Mouse (Mus musculus): ENCODE data around the gene Cacng2. TPM values are rescaled to one million over a fixed set of nuclear protein-coding genes. Genes with fewer than 3 reads are reported as not detected.
A peak's percentile ranks its signal among the peaks of the same experiment; 100 is the strongest.

Cacng2 gene
- total and polyA plus RNA-seq, 2 experiments from 2014 or later, result 16.7 to 22.6 TPM

GRCm38 (mm10) chr15:78066475-78066874 lies 53.4 kb downstream of the Cacng2 start:
- no peak overlapping the region; the same call in 1 of the 2 replicates for H3K27ac ChIP-seq (ENCODE audit: low read depth, low read length)
- no peak overlapping the region for H3K9ac ChIP-seq (replicated peaks; ENCODE audit: low read length, poor library complexity, severe bottlenecking)
- DNase-seq (ENCODE audit: low spot score) (peak; percentile 55), ATAC-seq (ENCODE audit: low FRiP score) (no peak)
- H3K4me3 ChIP-seq (ENCODE audit: low read depth, low read length), result no peak overlapping the region
- no peak overlapping the region for H3K4me2 ChIP-seq (ENCODE audit: low read depth, low read length, poor library complexity, severe bottlenecking)
- H3K27me3 ChIP-seq (ENCODE audit: insufficient read depth, low read length), result no peaks in the 10 kb centered on the region
- H3K9me3 ChIP-seq (ENCODE audit: low read length), result no peaks in the 10 kb centered on the region
- no peaks in the 10 kb centered on the region for H3K36me3 ChIP-seq (ENCODE audit: insufficient read depth, low read length)
- peaks cover 7% of the 10 kb centered on the region for H3K4me1 ChIP-seq (ENCODE audit: insufficient read depth, low read length)
- TF ChIP-seq CTCF (IDR thresholded peaks at IDR 0.05), result no peak
- 14% methylated on average over 5 of the region's 5 CpGs for WGBS

- H3K4me3 ChIP-seq (ENCODE audit: low read depth, low read length), result no peak overlapping the region
- TF ChIP-seq CTCF (IDR thresholded peaks at IDR 0.05), result no peak
- no peaks in the 10 kb centered on the region for H3K36me3 ChIP-seq (ENCODE audit: insufficient read depth, low read length)
- H3K27ac ChIP-seq (ENCODE audit: low read depth, low read length), result no peak overlapping the region
- 16% methylated on average over 5 of the region's 5 CpGs for WGBS
- no peak overlapping the region for H3K9ac ChIP-seq (replicated peaks; ENCODE audit: low read length, poor library complexity, severe bottlenecking)
- no peak overlapping the region for H3K4me2 ChIP-seq (ENCODE audit: low read depth, low read length, poor library complexity, severe bottlenecking)
- no peaks in the 10 kb centered on the region for H3K27me3 ChIP-seq (ENCODE audit: insufficient read depth, low read length)
- no peak for ATAC-seq (ENCODE audit: low FRiP score)
- peaks cover 7% of the 10 kb centered on the region for H3K4me1 ChIP-seq (ENCODE audit: insufficient read depth, low read length)
- H3K9me3 ChIP-seq (ENCODE audit: low read length), result no peaks in the 10 kb centered on the region
- DNase-seq (ENCODE audit: low spot score), result no peak
These were observed 54.3 kb downstream of the Cacng2 start for GRCm38 (mm10) chr15:78065541-78065940.

GRCm38 (mm10) chr15:78064340-78064739 lies 55.5 kb downstream of the Cacng2 start:
- H3K27ac ChIP-seq (ENCODE audit: low read depth, low read length), result peak overlapping the region; percentile 52; the same call in 1 of the 2 replicates
- H3K9ac ChIP-seq (replicated peaks; ENCODE audit: low read length, poor library complexity, severe bottlenecking), result no peak overlapping the region
- H3K27me3 ChIP-seq (ENCODE audit: insufficient read depth, low read length), result no peaks in the 10 kb centered on the region
- H3K4me2 ChIP-seq (ENCODE audit: low read depth, low read length, poor library complexity, severe bottlenecking), result no peak overlapping the region
- no peaks in the 10 kb centered on the region for H3K9me3 ChIP-seq (ENCODE audit: low read length)
- H3K4me3 ChIP-seq (ENCODE audit: low read depth, low read length), result no peak overlapping the region
- no peak for TF ChIP-seq CTCF (IDR thresholded peaks at IDR 0.05)
- DNase-seq (ENCODE audit: low spot score) (peak; percentile 42), ATAC-seq (ENCODE audit: low FRiP score) (no peak)
- H3K4me1 ChIP-seq (ENCODE audit: insufficient read depth, low read length), result peaks cover 7% of the 10 kb centered on the region
- H3K36me3 ChIP-seq (ENCODE audit: insufficient read depth, low read length), result no peaks in the 10 kb centered on the region
- WGBS, result 36% methylated on average over 6 of the region's 6 CpGs

- DNase-seq (ENCODE audit: low spot score) (peak; percentile 39), ATAC-seq (ENCODE audit: low FRiP score) (no peak)
- Histone ChIP-seq H3K4me1 (ENCODE audit: insufficient read depth, low read length) (peaks cover 7% of the 10 kb centered on the region), H3K36me3 (ENCODE audit: insufficient read depth, low read length) (no peaks in the 10 kb centered on the region), H3K27me3 (ENCODE audit: insufficient read depth, low read length) (no peaks in the 10 kb centered on the region), H3K4me3 (ENCODE audit: low read depth, low read length) (no peak overlapping the region), H3K4me2 (ENCODE audit: low read depth, low read length, poor library complexity, severe bottlenecking) (no peak overlapping the region), H3K9me3 (ENCODE audit: low read length) (no peaks in the 10 kb centered on the region), H3K9ac (replicated peaks; ENCODE audit: low read length, poor library complexity, severe bottlenecking) (no peak overlapping the region), H3K27ac (ENCODE audit: low read depth, low read length) (no peak overlapping the region)
- no peak for TF ChIP-seq CTCF (IDR thresholded peaks at IDR 0.05)
- 79% methylated on average over 14 of the region's 14 CpGs for WGBS
These were observed 57.4 kb downstream of the Cacng2 start for GRCm38 (mm10) chr15:78062467-78062866.

GRCm38 (mm10) chr15:78056930-78057329 lies 62.9 kb downstream of the Cacng2 start:
- Histone ChIP-seq H3K27ac (ENCODE audit: low read depth, low read length) (no peak overlapping the region), H3K4me3 (ENCODE audit: low read depth, low read length) (no peak overlapping the region), H3K9ac (replicated peaks; ENCODE audit: low read length, poor library complexity, severe bottlenecking) (no peak overlapping the region), H3K4me2 (ENCODE audit: low read depth, low read length, poor library complexity, severe bottlenecking) (no peak overlapping the region), H3K27me3 (ENCODE audit: insufficient read depth, low read length) (no peaks in the 10 kb centered on the region), H3K36me3 (ENCODE audit: insufficient read depth, low read length) (no peaks in the 10 kb centered on the region), H3K9me3 (ENCODE audit: low read length) (no peaks in the 10 kb centered on the region), H3K4me1 (ENCODE audit: insufficient read depth, low read length) (peaks cover 3% of the 10 kb centered on the region; the same call in 1 of the 2 replicates)
- peak; percentile 56 for DNase-seq (ENCODE audit: low spot score)
- 77% methylated on average over 1 of the region's 1 CpGs for WGBS
- ATAC-seq (ENCODE audit: low FRiP score), result no peak
- TF ChIP-seq CTCF (IDR thresholded peaks at IDR 0.05), result no peak

GRCm38 (mm10) chr15:78050682-78051081 lies 69.1 kb downstream of the Cacng2 start:
- Histone ChIP-seq H3K9me3 (ENCODE audit: low read length) (no peaks in the 10 kb centered on the region), H3K4me2 (ENCODE audit: low read depth, low read length, poor library complexity, severe bottlenecking) (no peak overlapping the region), H3K4me1 (ENCODE audit: insufficient read depth, low read length) (no peaks in the 10 kb centered on the region), H3K27me3 (ENCODE audit: insufficient read depth, low read length) (no peaks in the 10 kb centered on the region), H3K27ac (ENCODE audit: low read depth, low read length) (no peak overlapping the region; the same call in 1 of the 2 replicates), H3K4me3 (ENCODE audit: low read depth, low read length) (no peak overlapping the region), H3K9ac (replicated peaks; ENCODE audit: low read length, poor library complexity, severe bottlenecking) (no peak overlapping the region), H3K36me3 (ENCODE audit: insufficient read depth, low read length) (no peaks in the 10 kb centered on the region)
- no peak for TF ChIP-seq CTCF (IDR thresholded peaks at IDR 0.05)
- WGBS, result 78% methylated on average over 10 of the region's 10 CpGs
- ATAC-seq (ENCODE audit: low FRiP score), result no peak
- no peak for DNase-seq (ENCODE audit: low spot score)

All from midbrain, postnatal 0 days (tissue).